Mouse (Mus musculus) liver, embryonic 14.5 days (tissue): ENCODE measurements around the gene Ctf1. TPM values are rescaled to one million over a fixed set of nuclear protein-coding genes. Genes with fewer than 3 reads are reported as not detected.
A peak's percentile ranks its signal among the peaks of the same experiment; 100 is the strongest.

Experiments
- ATAC-seq: fragments of 200-750 bp; cut with Nextera tagmentation; 2 replicates; pipeline ENCODE4 v1.8.0; 2017; ENCODE audit warnings: moderate number of reproducible peaks, mild to moderate bottlenecking, moderate library complexity; ENCODE audit not compliant: insufficient read depth
- DNase-seq, 3 experiments: peaks; one replicate each; pipeline ENCODE4 v3.0.0-alpha.2; 2012 to 2013; ENCODE audit warnings: low read depth in 3 of 3, low spot score in 3 of 3
- H3K27ac ChIP-seq: fragments of 300-500 bp; sonication (generic); 2 replicates; pipeline ENCODE4 v1.5.1; 2014; ENCODE audit warnings: moderate library complexity, mild to moderate bottlenecking, control low read depth, inconsistent platforms
- H3K27me3 ChIP-seq: fragments of 300-500 bp; sonication (generic); 2 replicates; pipeline ENCODE4 v1.6.1; 2014; ENCODE audit warnings: mild to moderate bottlenecking, low read length, moderate library complexity; ENCODE audit not compliant: control insufficient read depth, insufficient read depth
- H3K36me3 ChIP-seq: fragments of 300-500 bp; sonication (generic); replicated peaks from 2 replicates; pipeline ENCODE4 v1.6.1; 2014; ENCODE audit warnings: low read depth; ENCODE audit not compliant: control insufficient read depth, insufficient read depth
- H3K4me1 ChIP-seq, 2 experiments: fragments of 200-500 bp in 1 of 2; fragments of 300-500 bp in 1 of 2; sonication (generic) in 1 of 2; replicated peaks; 2 replicates each; pipeline ENCODE4 v1.6.1; 2012 to 2014; ENCODE audit warnings: antibody characterized with exemption in 1 of 2, inconsistent platforms in 1 of 2, low read length in 1 of 2; ENCODE audit not compliant: control insufficient read depth in 2 of 2, insufficient read depth in 2 of 2
- H3K4me2 ChIP-seq: fragments of 300-500 bp; sonication (generic); 2 replicates; pipeline ENCODE4 v1.6.1; 2014; ENCODE audit warnings: low read depth, mild to moderate bottlenecking, control low read depth, moderate library complexity
- H3K4me3 ChIP-seq, 2 experiments: fragments of 200-500 bp in 1 of 2; fragments of 300-500 bp in 1 of 2; sonication (generic) in 1 of 2; 2 replicates each; pipeline ENCODE4 v1.5.1; 2012 to 2014; ENCODE audit warnings: low read depth in 2 of 2, low read length in 2 of 2, mild to moderate bottlenecking in 2 of 2, control low read depth in 1 of 2, inconsistent platforms in 1 of 2, moderate library complexity in 1 of 2; ENCODE audit not compliant: insufficient read depth in 1 of 2
- H3K9ac ChIP-seq: fragments of 300-500 bp; sonication (generic); replicated peaks from 2 replicates; pipeline ENCODE4 v1.6.1; 2014; ENCODE audit warnings: mild to moderate bottlenecking, control low read depth, moderate library complexity
- H3K9me3 ChIP-seq: fragments of 300-500 bp; sonication (generic); 2 replicates; pipeline ENCODE4 v1.6.1; 2016; ENCODE audit warnings: low read length, mixed read lengths; ENCODE audit not compliant: control insufficient read depth
- CTCF ChIP-seq: IDR thresholded peaks from 2 replicates; pipeline ENCODE4 v1.5.1; 2016; ENCODE audit warnings: antibody characterized with exemption, low read depth, control low read depth
- EP300 ChIP-seq: IDR thresholded peaks from 2 replicates; pipeline ENCODE4 v1.6.1; 2016; ENCODE audit warnings: antibody characterized with exemption, low read depth
- WGBS: fragments of 180-500 bp; shearing (Covaris S2); extraction: QIAGEN DNeasy Blood & Tissue Kit; methylation state at CpG from one replicate; pipeline ENCODE4 v1.1.7; 2014; ENCODE audit not compliant: insufficient replicate concordance; 5-methylcytosine and 5-hydroxymethylcytosine counted together
- polyA plus RNA-seq, 2 experiments: library from polyadenylated mRNA; depleted of rRNA in 1 of 2; stranded (reverse) in 1 of 2; unstranded in 1 of 2; fragments of >200 nt; fragmentation: Nextera tagmentation in 1 of 2; extraction: Ambion mirVana in 1 of 2; gene quantifications; 2 replicates each; pipeline versions ENCODE4 v1.2.1 to v1.2.3; 2012 to 2014

The Ctf1 gene
- polyA plus RNA-seq, 2 experiments = 1.7 to 2.6 TPM

DNA sequence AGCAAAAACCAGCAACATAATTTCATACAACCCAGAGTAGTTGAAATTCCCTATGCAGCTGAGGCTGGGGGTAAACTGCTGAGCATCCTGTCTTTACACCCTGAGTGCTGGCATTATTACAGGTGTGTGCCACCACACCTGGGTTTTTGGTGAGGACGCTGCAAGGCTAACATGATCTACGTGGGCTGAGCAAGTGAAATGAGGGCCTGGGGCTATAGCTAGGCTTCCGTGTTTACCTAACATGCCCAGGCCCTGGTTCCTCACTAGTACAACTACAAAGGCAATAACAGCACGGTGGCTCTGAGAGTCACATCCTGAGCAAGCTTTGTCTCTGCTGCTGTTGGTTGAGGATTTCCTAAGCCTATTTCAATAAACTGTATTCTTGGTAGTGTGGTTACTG lies 34.9 kb upstream of the Ctf1 start:
- Histone ChIP-seq H3K36me3 (no peaks in the 10 kb centered on the region), H3K4me2 (no peak overlapping the region), H3K27ac (no peak overlapping the region), H3K4me1 (peaks cover 3 to 7% of the 10 kb centered on the region in 2 experiments; a peak in 3 of 4 replicates), H3K9ac (no peak overlapping the region), H3K9me3 (no peaks in the 10 kb centered on the region), H3K27me3 (no peaks in the 10 kb centered on the region), H3K4me3 (no peak overlapping the region)
- DNase-seq = no peak
- WGBS = 65% methylated on average over 4 of the region's 4 CpGs
- no peak for TF ChIP-seq CTCF
- no peak for ATAC-seq

DNA sequence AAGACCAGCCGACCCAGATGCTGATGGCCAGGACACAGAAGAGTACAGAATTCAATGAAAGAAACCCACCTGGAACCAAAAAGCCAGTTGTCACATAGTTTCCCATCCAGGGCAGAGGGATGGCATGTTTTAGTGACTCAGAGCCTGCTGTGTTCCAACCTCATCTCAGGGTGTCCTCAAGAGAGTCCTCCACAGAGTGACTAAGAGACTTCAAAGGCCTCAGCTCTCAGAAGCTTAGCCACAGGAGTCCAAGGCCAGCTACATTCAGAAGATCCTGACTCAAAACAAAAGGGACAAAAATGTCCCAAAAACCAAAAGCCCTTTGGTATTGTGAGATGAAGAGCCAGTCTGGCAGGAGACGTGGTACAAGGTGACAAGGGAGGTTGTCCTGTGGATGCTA lies 33.7 kb upstream of the Ctf1 start:
- ATAC-seq (no peak), DNase-seq (no peak)
- Histone ChIP-seq H3K27me3 (no peaks in the 10 kb centered on the region), H3K27ac (no peak overlapping the region), H3K9ac (no peak overlapping the region), H3K9me3 (no peaks in the 10 kb centered on the region), H3K36me3 (no peaks in the 10 kb centered on the region), H3K4me1 (peaks cover 3 to 7% of the 10 kb centered on the region in 2 experiments; a peak in 3 of 4 replicates), H3K4me2 (no peak overlapping the region), H3K4me3 (no peak overlapping the region)
- WGBS = 59% methylated on average over 2 of the region's 2 CpGs
- TF ChIP-seq CTCF (no peak), EP300 (no peak)

DNA sequence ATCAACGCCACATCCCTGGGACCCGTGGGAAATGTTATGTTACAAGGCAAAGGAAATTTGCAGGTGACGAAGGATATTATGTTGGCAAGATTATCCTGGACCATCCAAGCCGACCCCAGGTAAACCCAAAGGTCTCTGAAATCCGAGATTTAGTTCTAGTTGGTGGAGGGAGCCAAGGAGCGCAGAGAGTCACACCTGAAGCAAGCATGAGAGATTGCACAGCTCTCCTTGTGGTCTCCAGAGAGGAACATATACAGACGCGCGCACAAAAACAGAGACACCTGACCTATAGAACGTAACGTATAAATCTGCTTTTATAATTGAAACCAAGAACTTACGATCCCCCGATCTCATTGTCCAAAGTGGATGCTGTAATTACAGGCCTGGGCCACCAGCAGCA lies 32.0 kb upstream of the Ctf1 start:
- H3K27me3 ChIP-seq = no peaks in the 10 kb centered on the region
- no peaks in the 10 kb centered on the region for H3K9me3 ChIP-seq
- no peaks in the 10 kb centered on the region for H3K36me3 ChIP-seq
- H3K4me3 ChIP-seq = no peak overlapping the region
- no peak overlapping the region for H3K27ac ChIP-seq
- ATAC-seq = no peak
- no peak overlapping the region for H3K4me2 ChIP-seq
- 82% methylated on average over 13 of the region's 13 CpGs for WGBS
- DNase-seq = no peak
- H3K9ac ChIP-seq = no peak overlapping the region
- H3K4me1 ChIP-seq = peaks cover 3 to 7% of the 10 kb centered on the region in 2 experiments; a peak in 3 of 4 replicates
- TF ChIP-seq EP300 (no peak), CTCF (no peak)

DNA sequence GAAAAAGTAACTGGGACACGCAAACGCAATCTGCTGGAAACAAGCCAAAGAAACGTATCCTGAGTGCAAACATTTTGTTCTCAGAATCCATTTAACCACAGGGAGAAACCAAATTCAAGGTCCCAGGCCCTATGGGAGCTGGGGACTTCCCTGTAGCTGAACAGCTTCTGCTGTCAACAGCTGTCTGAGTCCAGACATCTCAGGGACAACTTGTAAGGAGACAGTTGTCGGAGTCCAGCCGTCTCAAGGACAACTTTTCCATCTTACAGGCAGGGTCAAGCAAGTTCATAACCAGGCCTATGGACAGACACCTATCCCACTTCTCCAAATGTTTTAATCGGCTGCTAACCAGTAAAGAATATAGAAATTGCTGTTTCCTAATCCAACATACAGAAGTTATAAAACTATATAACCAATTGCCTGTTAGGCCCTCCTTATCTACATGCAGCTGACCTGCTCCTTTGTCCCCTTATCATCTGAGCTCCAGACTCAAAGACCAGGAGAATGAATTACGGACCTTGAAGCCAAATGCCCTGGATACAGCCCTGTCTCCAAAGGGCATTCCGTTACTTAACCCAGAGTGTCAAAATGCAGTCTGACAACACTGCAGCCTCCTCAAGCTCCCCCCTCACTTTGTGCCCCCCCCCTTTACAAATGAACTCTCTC lies 30.5 kb upstream of the Ctf1 start:
- Histone ChIP-seq H3K4me1 (peaks cover 3 to 12% of the 10 kb centered on the region in 2 experiments; a peak in 3 of 4 replicates), H3K4me3 (no peak overlapping the region), H3K9me3 (no peaks in the 10 kb centered on the region), H3K4me2 (no peak overlapping the region), H3K27me3 (no peaks in the 10 kb centered on the region), H3K9ac (no peak overlapping the region), H3K36me3 (no peaks in the 10 kb centered on the region), H3K27ac (no peak overlapping the region)
- ATAC-seq (no peak), DNase-seq (peak in 1 of 3 experiments; percentile 30)
- WGBS = 49% methylated on average over 8 of the region's 8 CpGs
- no peak for TF ChIP-seq CTCF
- TF ChIP-seq EP300 = 0 out of 2 replicates have a peak, but pooled peaks have one; percentile 15

DNA sequence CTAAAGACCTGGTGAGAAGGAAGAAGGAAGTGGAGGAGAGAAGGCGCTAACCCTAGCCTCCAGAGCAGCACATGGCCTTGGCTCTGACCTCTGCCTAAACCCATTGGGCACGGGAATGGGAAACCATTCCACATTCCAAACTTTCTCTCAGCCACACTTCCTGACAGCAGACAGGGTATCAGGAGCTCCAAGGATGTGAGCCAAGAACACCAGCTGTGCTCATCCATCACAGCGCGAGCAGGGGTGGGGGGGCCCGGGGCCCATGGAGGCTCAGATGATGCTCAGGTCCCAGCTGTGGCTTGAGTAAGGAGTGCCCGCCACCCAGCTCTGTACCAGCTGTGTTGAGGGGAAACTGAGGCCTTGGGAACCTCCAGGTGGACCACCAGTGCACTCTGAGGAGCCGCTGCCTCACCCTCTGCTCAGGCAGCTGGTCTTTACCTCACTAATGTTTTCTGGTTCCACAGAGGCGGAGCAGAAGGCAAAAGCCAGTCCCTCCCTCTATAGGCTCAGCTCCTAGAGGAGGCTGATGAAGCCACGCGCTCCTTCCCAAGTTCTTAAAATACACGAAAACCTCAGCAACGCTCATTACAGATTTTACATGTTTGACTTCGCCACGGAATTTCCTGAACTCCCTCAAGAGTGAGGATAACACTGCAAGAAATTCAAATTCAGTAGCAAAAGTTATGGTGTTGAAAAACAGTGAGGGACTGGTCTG lies 27.1 kb upstream of the Ctf1 start:
- H3K27me3 ChIP-seq = no peaks in the 10 kb centered on the region
- H3K4me1 ChIP-seq = peaks cover 3 to 14% of the 10 kb centered on the region in 2 experiments; a peak in 3 of 4 replicates
- no peak for ATAC-seq
- H3K9ac ChIP-seq = no peak overlapping the region
- H3K36me3 ChIP-seq = no peaks in the 10 kb centered on the region
- no peak for DNase-seq
- H3K4me2 ChIP-seq = no peak overlapping the region
- TF ChIP-seq EP300 = no peak
- 74% methylated on average over 14 of the region's 14 CpGs for WGBS
- H3K4me3 ChIP-seq = no peak overlapping the region
- no peak overlapping the region for H3K27ac ChIP-seq
- H3K9me3 ChIP-seq = no peaks in the 10 kb centered on the region
